Mouse (Mus musculus): ENCODE measurements around the gene Csf2ra. TPM values are rescaled to one million over a fixed set of nuclear protein-coding genes. Genes with fewer than 3 reads are reported as not detected.
"Not testable (repeated sequence)": the region's sequence is repeated elsewhere in the genome, so short reads cannot be mapped to it uniquely, and the experiment has no call there.

The Csf2ra gene
- polyA plus RNA-seq, 1 experiment: 173 TPM

- H3K27ac ChIP-seq (ENCODE audit: control insufficient read depth, insufficient read depth, low read depth, low read length, poor library complexity): no peak overlapping the region
- WGBS: 14% methylated on average over 13 of the region's 13 CpGs
- H3K4me3 ChIP-seq (replicated peaks; ENCODE audit: control insufficient read depth, low read depth, low read length): peak overlapping the region; percentile 80
- no peaks in the 10 kb centered on the region for H3K4me1 ChIP-seq (ENCODE audit: control insufficient read depth, insufficient read depth, low read length)
- TF ChIP-seq POLR2A (IDR thresholded peaks at IDR 0.05; ENCODE audit: borderline replicate concordance, control insufficient read depth, low read depth, low read length) (no peak), CTCF (IDR thresholded peaks at IDR 0.05; ENCODE audit: control insufficient read depth, insufficient read depth, low read length) (no peak; the same call in 1 of the 2 replicates)
Measured at GRCm38 (mm10) chr19:61199316-61199715, 28.9 kb downstream of the Csf2ra start.

GRCm38 (mm10) chr19:61183590-61183989 lies 44.6 kb downstream of the Csf2ra start, which contains the start of gene Gm6020:
TSS of gene Gm6020 (plus strand) at chr19:61183890.
- not testable (repeated sequence) for H3K27ac ChIP-seq (ENCODE audit: control insufficient read depth, insufficient read depth, low read depth, low read length, poor library complexity); H3K4me3 ChIP-seq (replicated peaks; ENCODE audit: control insufficient read depth, low read depth, low read length); H3K4me1 ChIP-seq (ENCODE audit: control insufficient read depth, insufficient read depth, low read length)
- WGBS: 80% methylated on average over 2 of the region's 2 CpGs

- TF ChIP-seq POLR2A (IDR thresholded peaks at IDR 0.05; ENCODE audit: borderline replicate concordance, control insufficient read depth, low read depth, low read length) (no peak), CTCF (IDR thresholded peaks at IDR 0.05; ENCODE audit: control insufficient read depth, insufficient read depth, low read length) (no peak)
- H3K4me3 ChIP-seq (replicated peaks; ENCODE audit: control insufficient read depth, low read depth, low read length): no peak within 1 kb of the TSS
- 46% methylated on average over 39 of the region's 39 CpGs for WGBS
Measured at GRCm38 (mm10) chr19:61175756-61176324, 52.4 kb downstream of the Csf2ra start, which contains the start of gene Gm7102. TSS of gene Gm7102 (minus strand) at chr19:61176309.

More at GRCm38 (mm10) chr19:61175756-61176324, 52.4 kb downstream of the Csf2ra start, which contains the start of gene Gm7102:
- Histone ChIP-seq H3K4me1 (ENCODE audit: control insufficient read depth, insufficient read depth, low read length) (no peaks in the 10 kb centered on the region), H3K27ac (ENCODE audit: control insufficient read depth, insufficient read depth, low read depth, low read length, poor library complexity) (no peak within 1 kb of the TSS)

Other genes with a start within 250 kb of the Csf2ra start
- 16.5 and 18.5 TPM in 2 replicates for gene Zfp950, start 87.6 kb downstream of the Csf2ra start, polyA plus RNA-seq (2011; ENCODE audit: insufficient read depth, insufficient read length, low replicate concordance, missing spikeins)
- not detected in 2 replicates for gene Gm7102, start 52.1 kb downstream of the Csf2ra start, polyA plus RNA-seq (2011; ENCODE audit: insufficient read depth, insufficient read length, low replicate concordance, missing spikeins)
- not detected in 2 replicates for gene Gm6020, start 44.5 kb downstream of the Csf2ra start, polyA plus RNA-seq (2011; ENCODE audit: insufficient read depth, insufficient read length, low replicate concordance, missing spikeins)
- gene Gm21060, start 68.6 kb upstream of the Csf2ra start, polyA plus RNA-seq (2011; ENCODE audit: insufficient read depth, insufficient read length, low replicate concordance, missing spikeins): not detected in 2 replicates

All from bone marrow, adult 2 months (tissue).